Mouse (Mus musculus) neural tube, embryonic 13.5 days (tissue): ENCODE measurements at regions not wholly inside any gene's neighbourhood (a gene's known extent, or its start where the extent isn't known, plus 50 kb on each side); places are given as distances from the start of the nearest gene placed in this dataset.

ENCODE experiments used
- ATAC-seq: fragments of 200-750 bp; cut with Nextera tagmentation; 2 replicates; pipeline ENCODE4 v1.8.0; 2017; ENCODE audit warnings: low read depth, mild to moderate bottlenecking, moderate TSS enrichment, moderate library complexity
- H3K27ac ChIP-seq: fragments of 300-500 bp; sonication (generic); replicated peaks from 2 replicates; pipeline ENCODE4 v1.5.1; 2015; ENCODE audit warnings: moderate library complexity, mild to moderate bottlenecking, inconsistent platforms
- H3K27me3 ChIP-seq: fragments of 300-500 bp; sonication (generic); 2 replicates; pipeline ENCODE4 v1.6.1; 2015; ENCODE audit warnings: mild to moderate bottlenecking, inconsistent platforms
- H3K36me3 ChIP-seq: fragments of 300-500 bp; sonication (generic); 2 replicates; pipeline ENCODE4 v1.6.1; 2015; ENCODE audit warnings: mild to moderate bottlenecking, inconsistent platforms
- H3K4me1 ChIP-seq: fragments of 300-500 bp; sonication (generic); replicated peaks from 2 replicates; pipeline ENCODE4 v1.6.1; 2015; ENCODE audit warnings: inconsistent platforms
- H3K4me2 ChIP-seq: fragments of 300-500 bp; sonication (generic); 2 replicates; pipeline ENCODE4 v1.6.1; 2015; ENCODE audit warnings: inconsistent platforms, mild to moderate bottlenecking, moderate library complexity
- H3K4me3 ChIP-seq: fragments of 300-500 bp; sonication (generic); 2 replicates; pipeline ENCODE4 v1.5.1; 2015; ENCODE audit warnings: mild to moderate bottlenecking, inconsistent platforms
- H3K9ac ChIP-seq: fragments of 300-500 bp; sonication (generic); 2 replicates; pipeline ENCODE4 v1.6.1; 2015; ENCODE audit warnings: moderate library complexity, mild to moderate bottlenecking, inconsistent platforms
- H3K9me3 ChIP-seq: fragments of 300-500 bp; sonication (generic); 2 replicates; pipeline ENCODE4 v1.6.1; 2016; ENCODE audit warnings: inconsistent platforms
- WGBS: fragments of 180-500 bp; shearing (Covaris S2); methylation state at CpG from one replicate; pipeline ENCODE4 v1.1.7; 2015; 5-methylcytosine and 5-hydroxymethylcytosine counted together

DNA sequence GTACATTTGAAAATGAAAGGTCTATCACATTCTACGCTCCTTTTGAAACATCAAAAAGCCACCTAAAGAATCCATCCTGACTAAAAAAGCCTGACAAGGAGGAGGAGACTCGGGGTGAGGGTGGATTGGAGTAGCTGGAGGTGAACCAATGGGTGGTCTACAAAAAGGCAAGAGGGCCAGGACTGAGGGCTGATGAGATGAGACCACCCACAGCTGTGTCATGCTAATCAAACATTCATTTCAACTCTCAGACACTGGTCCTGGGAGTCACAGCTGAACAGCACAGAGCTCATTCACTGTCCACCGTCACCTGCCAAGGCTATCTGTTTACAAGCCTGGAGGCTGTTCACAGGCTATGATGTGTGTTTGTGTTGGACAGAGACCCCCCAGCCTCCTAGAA, 244.3 kb upstream of the Slc7a11 start:
- no peak for ATAC-seq
- Histone ChIP-seq H3K4me1 (no peaks in the 10 kb centered on the region), H3K4me2 (no peak overlapping the region), H3K9me3 (no peaks in the 10 kb centered on the region), H3K27me3 (no peaks in the 10 kb centered on the region), H3K36me3 (no peaks in the 10 kb centered on the region), H3K4me3 (no peak overlapping the region), H3K27ac (no peak overlapping the region), H3K9ac (no peak overlapping the region)
- 59% methylated on average over 3 of the region's 3 CpGs for WGBS

DNA sequence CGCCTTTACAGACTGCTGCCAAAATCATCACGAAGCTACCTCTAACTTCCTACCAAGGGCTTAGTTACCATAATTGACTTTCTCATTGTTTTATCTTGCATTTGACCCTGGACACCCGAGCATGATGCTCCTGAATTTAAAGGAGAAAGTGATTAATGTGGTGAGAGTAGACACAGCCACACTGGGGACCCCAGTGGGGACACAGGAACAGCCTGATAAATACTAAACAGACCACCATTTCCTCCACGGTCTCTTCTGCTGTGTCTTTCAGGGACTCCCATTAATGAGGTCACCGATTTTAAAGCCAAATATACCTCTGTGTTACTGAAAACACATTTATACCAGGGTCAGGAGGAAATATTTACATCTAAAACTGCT, 235.2 kb upstream of the Slc7a11 start:
- H3K36me3 ChIP-seq: no peaks in the 10 kb centered on the region
- peak; percentile 65; the same call in 1 of the 2 replicates for ATAC-seq
- peak overlapping the region; percentile 66; the same call in 1 of the 2 replicates for H3K27ac ChIP-seq
- peak overlapping the region; percentile 34 for H3K4me2 ChIP-seq
- peaks cover 16% of the 10 kb centered on the region for H3K4me1 ChIP-seq
- no peaks in the 10 kb centered on the region for H3K27me3 ChIP-seq
- H3K4me3 ChIP-seq: no peak overlapping the region
- no peak overlapping the region for H3K9ac ChIP-seq
- no peaks in the 10 kb centered on the region for H3K9me3 ChIP-seq
- WGBS: 30% methylated on average over 5 of the region's 5 CpGs

DNA sequence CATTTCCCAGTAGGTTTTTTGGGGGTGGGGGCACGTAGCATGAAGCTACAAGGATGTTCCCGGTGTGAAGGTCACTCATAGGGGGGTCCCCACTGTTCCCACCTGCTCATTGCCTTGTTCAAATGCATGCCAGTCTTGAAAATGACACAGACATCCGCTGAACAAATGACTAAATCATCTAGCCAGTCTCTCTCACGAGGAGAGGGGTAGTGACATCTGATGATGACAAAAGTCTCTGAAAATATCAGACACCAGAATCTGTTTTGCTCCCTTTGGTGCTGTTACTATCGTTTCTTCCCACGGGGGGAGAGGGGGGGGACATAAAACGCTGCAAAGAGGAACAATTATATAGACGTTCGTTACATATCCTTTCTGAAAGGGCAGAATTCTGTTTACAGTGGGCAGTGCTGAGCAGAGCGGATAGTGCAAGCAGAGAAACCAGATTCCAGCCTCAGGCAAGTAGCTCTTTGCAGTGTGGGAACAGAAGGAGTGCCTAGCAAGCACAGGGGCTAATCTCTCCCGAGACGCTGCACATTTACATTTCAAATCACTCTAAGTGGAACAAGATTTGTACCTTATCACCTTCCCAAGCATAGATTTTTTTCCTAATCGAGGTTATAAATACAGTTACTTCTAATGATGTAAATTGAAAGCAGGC, 234.7 kb upstream of the Slc7a11 start:
- no peak overlapping the region for H3K4me3 ChIP-seq
- peak overlapping the region; percentile 34 for H3K4me2 ChIP-seq
- no peaks in the 10 kb centered on the region for H3K36me3 ChIP-seq
- H3K27me3 ChIP-seq: no peaks in the 10 kb centered on the region
- ATAC-seq: peak; percentile 89
- no peak overlapping the region for H3K9ac ChIP-seq
- peak overlapping the region; percentile 66 for H3K27ac ChIP-seq
- no peaks in the 10 kb centered on the region for H3K9me3 ChIP-seq
- H3K4me1 ChIP-seq: peaks cover 16% of the 10 kb centered on the region
- WGBS: 27% methylated on average over 13 of the region's 13 CpGs

DNA sequence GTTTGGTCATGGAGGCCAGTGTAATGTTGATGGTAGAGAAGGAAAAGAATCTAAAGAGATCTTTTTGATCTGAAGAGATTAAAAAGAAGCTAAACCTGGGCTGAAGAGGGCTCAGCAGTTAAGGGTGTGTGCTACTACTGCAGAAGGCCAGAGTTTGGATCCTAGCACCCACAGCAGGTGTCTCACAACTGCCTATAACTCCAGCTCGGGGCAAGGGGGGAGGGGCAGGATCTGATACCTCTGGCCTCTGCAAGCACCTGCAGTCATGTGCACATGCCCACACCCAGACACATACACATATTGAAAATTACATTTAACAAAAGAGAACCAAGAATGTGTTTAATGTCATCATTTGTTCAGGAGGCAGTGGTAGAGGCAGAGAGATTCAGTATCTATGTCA, 232.4 kb upstream of the Slc7a11 start:
- no peak overlapping the region for H3K4me2 ChIP-seq
- 64% methylated on average over 1 of the region's 1 CpGs for WGBS

DNA sequence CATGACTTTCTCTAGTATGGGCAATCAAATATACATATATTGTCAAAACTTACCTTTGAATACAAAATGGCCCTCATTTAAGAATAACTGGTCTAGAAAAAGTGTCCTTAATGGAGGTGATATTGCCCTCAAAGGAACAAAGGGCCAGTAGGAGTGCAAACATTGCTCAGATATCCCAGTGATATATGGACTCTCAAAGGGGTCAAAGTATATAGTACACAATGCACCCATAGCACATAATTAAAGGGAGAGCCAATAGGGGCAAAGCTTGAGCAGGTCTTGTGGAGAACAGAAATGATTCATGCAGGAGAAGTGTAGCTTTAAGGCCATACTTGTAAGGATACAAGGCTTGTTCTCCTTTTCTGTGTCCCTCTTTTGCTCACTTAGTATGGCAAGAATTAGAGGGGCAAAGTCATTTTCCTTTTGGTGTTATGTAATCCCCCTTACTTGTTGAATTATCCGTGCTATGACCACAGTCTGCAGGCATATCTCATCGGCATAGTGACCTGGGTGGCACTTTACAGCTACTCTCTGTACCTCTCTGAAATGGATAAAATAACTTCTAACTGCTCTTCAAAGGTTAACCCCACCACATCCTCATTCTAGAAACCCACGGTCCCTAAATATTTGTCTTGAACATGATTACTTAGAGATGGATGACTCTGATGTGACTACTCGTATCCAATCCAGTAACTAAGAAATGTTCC, 231.6 kb upstream of the Slc7a11 start:
- H3K27me3 ChIP-seq: no peaks in the 10 kb centered on the region
- no peak overlapping the region for H3K4me3 ChIP-seq
- H3K9me3 ChIP-seq: no peaks in the 10 kb centered on the region
- no peak overlapping the region for H3K4me2 ChIP-seq
- ATAC-seq: no peak
- no peak overlapping the region for H3K9ac ChIP-seq
- peaks cover 16% of the 10 kb centered on the region for H3K4me1 ChIP-seq
- H3K36me3 ChIP-seq: no peaks in the 10 kb centered on the region
- H3K27ac ChIP-seq: no peak overlapping the region
- WGBS: 92% methylated on average over 4 of the region's 4 CpGs

More for the DNA sequence above, 232.4 kb upstream of the Slc7a11 start:
- Histone ChIP-seq H3K36me3 (no peaks in the 10 kb centered on the region), H3K4me3 (no peak overlapping the region), H3K27ac (no peak overlapping the region), H3K27me3 (no peaks in the 10 kb centered on the region), H3K4me1 (peaks cover 16% of the 10 kb centered on the region), H3K9me3 (no peaks in the 10 kb centered on the region), H3K9ac (no peak overlapping the region)
- no peak for ATAC-seq

DNA sequence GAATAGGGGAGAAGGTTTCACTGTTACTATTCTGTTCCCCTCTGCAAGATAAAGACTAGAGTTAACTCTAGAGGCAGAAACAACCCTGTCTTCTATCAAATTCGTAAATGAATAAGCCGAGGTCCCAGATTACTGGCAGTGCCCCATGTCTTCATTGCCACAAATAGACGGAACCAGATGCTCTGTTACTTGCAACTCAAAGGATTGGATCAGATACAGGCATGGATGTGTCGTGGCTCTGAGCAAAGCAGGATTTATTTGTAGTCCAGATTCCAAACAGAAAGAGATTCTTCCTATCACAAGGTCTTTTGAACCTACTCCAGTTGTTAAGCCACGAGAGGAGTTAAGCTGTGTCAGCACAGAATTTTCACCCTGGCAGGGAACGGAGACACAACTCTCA, 221.9 kb upstream of the Slc7a11 start:
- Histone ChIP-seq H3K36me3 (no peaks in the 10 kb centered on the region), H3K4me3 (no peak overlapping the region), H3K27me3 (no peaks in the 10 kb centered on the region), H3K9me3 (no peaks in the 10 kb centered on the region), H3K4me1 (no peaks in the 10 kb centered on the region), H3K27ac (no peak overlapping the region), H3K4me2 (no peak overlapping the region), H3K9ac (no peak overlapping the region)
- no peak for ATAC-seq
- 87% methylated on average over 6 of the region's 6 CpGs for WGBS

DNA sequence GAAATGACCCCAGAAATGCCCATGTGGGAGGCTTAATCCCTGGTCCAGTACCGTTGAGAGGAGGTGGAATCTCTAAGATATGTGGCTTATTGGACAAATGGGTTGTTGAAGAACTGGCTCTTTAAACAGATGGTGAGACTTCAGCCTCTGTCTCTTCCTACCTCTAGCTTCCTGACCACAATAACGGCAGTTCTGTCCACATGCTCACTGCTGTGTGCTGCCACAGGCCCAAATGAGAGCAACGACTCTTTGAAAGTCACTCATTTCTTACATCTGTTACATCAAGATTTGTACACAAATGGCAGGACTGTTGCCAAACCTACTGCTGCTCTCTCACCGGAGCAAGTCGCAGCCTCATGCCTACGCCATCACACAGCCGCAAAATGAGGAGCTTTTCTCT, 217.6 kb upstream of the Slc7a11 start:
- Histone ChIP-seq H3K4me1 (no peaks in the 10 kb centered on the region), H3K4me3 (no peak overlapping the region), H3K4me2 (no peak overlapping the region), H3K9ac (no peak overlapping the region), H3K27me3 (no peaks in the 10 kb centered on the region), H3K36me3 (no peaks in the 10 kb centered on the region), H3K27ac (no peak overlapping the region), H3K9me3 (no peaks in the 10 kb centered on the region)
- no peak for ATAC-seq
- 85% methylated on average over 7 of the region's 7 CpGs for WGBS

DNA sequence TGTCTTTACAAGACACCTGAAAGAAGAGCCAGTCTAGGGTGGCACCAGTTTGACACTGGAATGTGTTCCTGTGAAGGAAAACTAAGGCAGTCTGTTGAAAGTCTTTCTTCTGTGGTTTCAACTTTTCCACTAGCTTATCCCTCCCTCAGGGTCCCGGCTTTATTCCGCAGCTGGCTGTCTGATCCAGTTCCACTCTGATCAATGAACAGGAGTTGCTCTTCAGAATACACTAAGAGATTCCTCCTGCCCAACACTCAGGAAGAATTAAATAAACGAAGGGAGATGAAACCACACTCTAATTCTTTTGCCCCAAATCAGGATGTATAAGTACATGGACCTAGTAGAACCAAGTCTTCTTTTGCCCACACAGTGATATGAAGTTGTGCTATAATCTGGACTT, 217.2 kb upstream of the Slc7a11 start:
- Histone ChIP-seq H3K9ac (no peak overlapping the region), H3K27ac (no peak overlapping the region), H3K4me1 (no peaks in the 10 kb centered on the region), H3K36me3 (no peaks in the 10 kb centered on the region), H3K4me2 (no peak overlapping the region), H3K27me3 (no peaks in the 10 kb centered on the region), H3K9me3 (no peaks in the 10 kb centered on the region), H3K4me3 (no peak overlapping the region)
- no peak for ATAC-seq
- 87% methylated on average over 3 of the region's 3 CpGs for WGBS

DNA sequence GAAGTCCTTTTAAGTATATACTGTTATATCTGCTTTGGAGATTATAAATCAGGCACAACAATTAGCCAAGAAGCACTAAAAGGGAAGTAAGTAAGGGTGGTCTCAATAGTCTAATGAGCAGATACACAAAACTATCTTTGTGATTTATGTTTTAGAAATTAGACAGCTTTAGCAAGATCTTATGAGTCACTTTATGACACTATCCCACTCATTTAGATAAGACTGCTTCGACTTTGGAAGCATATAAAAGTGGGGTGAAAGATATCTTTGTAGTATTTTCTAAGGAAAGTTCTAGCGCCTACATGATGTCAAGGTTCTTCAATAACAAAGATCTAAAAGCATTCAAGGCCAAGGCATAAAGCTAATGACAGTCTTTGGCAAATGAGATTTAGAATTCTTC, 214.5 kb upstream of the Slc7a11 start:
- WGBS: 77% methylated on average over 2 of the region's 2 CpGs
- Histone ChIP-seq H3K4me3 (no peak overlapping the region), H3K27ac (no peak overlapping the region), H3K36me3 (no peaks in the 10 kb centered on the region), H3K4me1 (no peaks in the 10 kb centered on the region), H3K4me2 (no peak overlapping the region), H3K9me3 (no peaks in the 10 kb centered on the region), H3K27me3 (no peaks in the 10 kb centered on the region), H3K9ac (no peak overlapping the region)
- no peak for ATAC-seq

DNA sequence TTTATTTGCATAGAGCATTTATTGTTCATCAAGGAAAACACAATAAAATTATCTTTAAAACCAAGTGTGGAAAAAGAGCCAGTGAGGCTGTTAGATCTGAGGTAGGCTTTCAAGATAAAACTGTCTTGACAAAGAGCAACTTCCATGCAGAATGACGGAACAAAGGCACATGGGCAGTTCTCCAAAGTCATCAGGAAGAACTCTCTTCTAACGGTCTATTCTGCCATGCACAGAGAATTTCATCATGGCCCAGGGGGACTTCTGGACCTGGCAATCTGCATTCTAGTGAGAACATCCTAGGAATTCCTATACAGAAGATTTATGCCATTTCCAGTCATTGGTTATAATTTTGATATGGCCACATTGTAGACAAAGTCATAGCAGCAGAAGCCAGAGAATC, 211.0 kb upstream of the Slc7a11 start:
- Histone ChIP-seq H3K9me3 (no peaks in the 10 kb centered on the region), H3K4me1 (no peaks in the 10 kb centered on the region), H3K4me2 (no peak overlapping the region), H3K9ac (no peak overlapping the region), H3K36me3 (no peaks in the 10 kb centered on the region), H3K27ac (no peak overlapping the region), H3K27me3 (no peaks in the 10 kb centered on the region), H3K4me3 (no peak overlapping the region)
- WGBS: 65% methylated on average over 2 of the region's 2 CpGs
- no peak for ATAC-seq

DNA sequence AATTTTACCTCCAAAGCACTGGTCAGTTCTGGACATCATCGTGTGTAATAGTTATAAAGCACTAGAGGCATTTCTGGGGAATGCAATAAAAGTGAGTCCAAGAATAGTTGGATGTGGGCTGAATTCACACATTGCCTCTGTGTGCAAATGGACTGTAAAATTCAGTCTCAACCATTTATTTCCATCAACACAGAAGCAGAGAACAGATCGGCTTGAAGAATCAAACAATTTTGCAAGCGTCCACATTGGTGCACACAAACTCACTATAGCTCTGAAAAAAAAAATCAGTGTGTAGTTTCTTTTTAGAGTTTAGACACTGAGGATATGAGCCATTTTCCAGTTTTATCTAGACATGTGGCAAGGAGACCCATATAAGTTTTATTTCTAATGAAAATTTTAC, 208.9 kb upstream of the Slc7a11 start:
- Histone ChIP-seq H3K27ac (no peak overlapping the region), H3K9me3 (no peaks in the 10 kb centered on the region), H3K9ac (no peak overlapping the region), H3K27me3 (no peaks in the 10 kb centered on the region), H3K4me3 (no peak overlapping the region), H3K36me3 (no peaks in the 10 kb centered on the region), H3K4me2 (no peak overlapping the region), H3K4me1 (no peaks in the 10 kb centered on the region)
- no peak for ATAC-seq
- WGBS: 91% methylated on average over 3 of the region's 3 CpGs

DNA sequence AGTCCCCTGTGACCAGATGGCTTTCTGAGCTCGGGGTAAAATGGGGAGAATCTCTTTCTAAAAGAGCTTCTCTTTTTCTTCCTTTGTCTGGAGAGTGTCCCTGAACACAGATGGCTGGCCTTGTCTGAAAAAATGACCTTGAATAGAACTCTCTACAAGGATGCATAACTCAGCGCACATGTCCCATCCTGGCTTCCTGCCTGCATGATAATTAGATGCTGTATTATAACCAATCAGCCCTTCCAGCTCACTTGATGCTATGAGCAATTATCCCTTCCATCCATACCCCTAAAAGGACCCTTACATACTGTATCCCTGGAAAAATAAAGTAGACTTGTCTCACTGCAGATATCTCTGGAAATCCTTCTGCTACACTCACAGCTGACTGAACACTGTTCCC, 199.7 kb upstream of the Slc7a11 start:
- H3K4me3 ChIP-seq: no peak overlapping the region
- 42% methylated on average over 2 of the region's 2 CpGs for WGBS
- no peaks in the 10 kb centered on the region; the same call in 1 of the 2 replicates for H3K4me1 ChIP-seq
- ATAC-seq: no peak
- H3K27ac ChIP-seq: no peak overlapping the region
- no peak overlapping the region for H3K9ac ChIP-seq
- no peaks in the 10 kb centered on the region for H3K9me3 ChIP-seq
- no peaks in the 10 kb centered on the region for H3K36me3 ChIP-seq
- H3K4me2 ChIP-seq: no peak overlapping the region
- no peaks in the 10 kb centered on the region for H3K27me3 ChIP-seq

DNA sequence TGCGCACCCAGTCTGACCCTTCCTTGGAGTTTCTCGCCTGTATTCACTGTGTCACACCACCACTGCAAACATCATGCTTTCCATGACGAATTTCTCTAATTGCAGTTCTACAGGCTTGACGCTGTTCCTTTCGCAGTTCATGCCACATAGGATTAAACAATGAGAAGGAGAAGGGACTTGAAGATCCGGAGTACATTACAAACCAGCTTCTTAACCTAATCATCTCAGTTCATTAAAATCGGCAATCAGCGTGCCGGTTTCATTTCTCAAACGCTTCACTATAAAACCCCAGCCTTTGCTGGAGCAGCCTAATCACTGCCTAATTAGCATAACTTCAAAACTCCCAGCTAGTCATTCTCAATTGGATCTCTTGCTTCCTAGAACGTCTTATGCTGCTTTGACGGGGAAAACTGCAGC, 196.5 kb upstream of the Slc7a11 start:
- no peak overlapping the region for H3K4me2 ChIP-seq
- no peak for ATAC-seq
- H3K4me3 ChIP-seq: no peak overlapping the region
- H3K27ac ChIP-seq: no peak overlapping the region
- WGBS: 65% methylated on average over 12 of the region's 12 CpGs
- no peaks in the 10 kb centered on the region for H3K9me3 ChIP-seq
- H3K4me1 ChIP-seq: peaks cover 3% of the 10 kb centered on the region; the same call in 1 of the 2 replicates
- no peak overlapping the region for H3K9ac ChIP-seq
- no peaks in the 10 kb centered on the region for H3K36me3 ChIP-seq
- no peaks in the 10 kb centered on the region for H3K27me3 ChIP-seq
